Mouse (Mus musculus): ENCODE results near the gene Btaf1.

The Btaf1 gene

DNA sequence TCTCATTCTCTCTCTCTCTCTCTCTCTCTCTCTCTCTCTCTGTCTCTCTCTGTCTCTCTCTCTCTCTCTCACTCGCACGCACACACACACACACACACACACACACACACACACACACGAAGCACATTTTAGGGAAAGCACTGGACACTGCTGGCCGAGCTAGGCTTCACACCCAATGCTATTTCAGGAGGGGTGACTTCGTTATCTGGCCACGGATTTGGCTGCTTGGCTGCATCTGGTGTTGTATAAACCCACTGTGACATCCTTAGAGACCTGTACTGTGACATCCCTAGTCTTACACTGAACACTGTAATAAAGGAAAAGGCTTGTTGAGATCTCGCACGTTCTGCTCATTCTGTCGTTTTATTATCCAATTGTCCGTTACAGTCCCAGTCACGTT, 95.1 kb downstream of the Btaf1 start:
- no peak for DNase-seq (ENCODE audit: low spot score in 2 of 2)

- DNase-seq (ENCODE audit: low spot score in 2 of 2) = no peak
These were observed 96.3 kb downstream of the Btaf1 start for GRCm38 (mm10) chr19:37022146-37022545.

- DNase-seq (ENCODE audit: low spot score in 2 of 2) = no peak
These were observed 100.0 kb downstream of the Btaf1 start for GRCm38 (mm10) chr19:37025839-37026319.

DNA sequence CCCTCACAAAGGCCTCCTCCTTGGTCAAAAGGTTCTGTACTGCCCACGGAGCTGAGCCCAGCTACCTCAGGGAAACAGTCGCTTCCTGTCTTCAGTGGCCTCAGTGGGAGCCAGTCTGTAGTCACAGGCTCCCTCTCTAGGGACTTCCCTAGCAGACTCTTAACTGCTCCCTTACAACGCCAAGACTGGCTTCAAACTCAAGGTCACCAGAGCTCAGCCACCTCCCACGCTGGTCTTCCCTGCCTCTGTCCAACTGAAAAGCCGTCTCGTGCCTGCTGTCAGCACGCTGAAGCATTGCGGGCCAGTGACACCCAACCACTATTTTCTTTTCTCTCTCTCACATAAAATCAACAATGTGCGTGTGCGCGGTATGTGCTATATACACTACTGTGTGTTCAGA, 100.5 kb downstream of the Btaf1 start:
- no peak for DNase-seq (ENCODE audit: low spot score in 2 of 2)

DNA sequence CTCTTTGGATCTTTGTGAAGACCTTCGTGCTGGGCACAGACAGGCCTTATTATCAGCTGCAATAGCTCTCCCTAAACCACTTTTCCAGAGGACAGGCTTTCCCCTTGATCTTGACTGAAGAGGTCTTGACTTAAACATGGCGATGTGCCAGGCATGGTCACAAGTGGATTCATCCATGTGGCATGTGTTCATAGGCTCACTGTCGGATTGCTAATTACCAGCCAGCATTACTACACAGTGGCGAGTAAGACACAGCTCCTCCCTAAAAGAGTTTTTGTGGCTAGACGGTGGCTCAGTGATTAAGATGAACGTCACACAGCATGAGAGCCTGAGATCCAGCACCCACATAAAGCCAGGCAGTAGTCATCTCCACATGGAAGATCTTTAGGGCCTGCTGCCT, 103.9 kb downstream of the Btaf1 start:
- no peak for DNase-seq (ENCODE audit: low spot score in 2 of 2)

DNA sequence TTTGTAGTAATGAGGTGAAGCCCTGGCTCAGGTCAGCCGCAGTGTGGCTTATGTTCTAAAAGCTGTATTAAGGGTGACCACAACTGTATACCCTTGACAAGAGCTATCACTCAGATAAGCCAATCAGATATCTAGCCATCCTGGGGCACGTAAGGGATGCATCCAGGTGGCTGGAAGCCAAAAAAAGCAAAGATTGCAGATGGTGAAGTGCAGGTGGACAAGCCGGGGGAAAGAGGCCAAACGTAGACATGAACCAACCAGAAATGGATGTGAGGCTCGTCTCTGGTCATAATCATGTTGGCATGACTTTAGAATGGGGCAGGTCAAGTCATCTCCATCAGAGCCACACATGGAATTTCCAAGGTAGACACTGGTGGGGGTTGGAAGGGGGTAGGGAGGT, 105.6 kb downstream of the Btaf1 start:
- no peak for DNase-seq (ENCODE audit: low spot score in 2 of 2)

- DNase-seq (ENCODE audit: low spot score in 2 of 2) = no peak
These were observed 106.5 kb downstream of the Btaf1 start for GRCm38 (mm10) chr19:37032364-37032763.

DNA sequence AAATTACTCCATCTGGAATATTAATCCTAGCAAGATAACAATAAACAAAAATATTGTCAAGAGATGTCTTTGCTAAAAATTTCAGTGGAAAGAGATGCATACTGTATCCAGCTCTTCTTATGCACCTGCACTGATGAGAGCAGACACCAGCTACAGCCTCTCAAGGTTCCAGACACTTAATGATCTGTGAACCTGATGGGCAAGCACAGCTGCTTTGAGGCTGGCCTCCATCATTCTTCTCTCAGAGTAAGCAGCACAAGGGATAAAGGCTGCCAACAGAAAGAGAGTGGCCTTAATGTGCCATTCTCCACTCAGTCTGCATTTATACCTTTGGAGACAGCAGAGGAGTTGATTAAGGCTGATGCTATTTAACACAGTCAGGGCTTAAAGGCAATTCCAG, 115.0 kb downstream of the Btaf1 start:
- no peak for DNase-seq (ENCODE audit: low spot score in 2 of 2)

GRCm38 (mm10) chr19:37044431-37044830, 118.6 kb downstream of the Btaf1 start:
- no peak for DNase-seq (ENCODE audit: low spot score in 2 of 2)

- DNase-seq (ENCODE audit: low spot score in 2 of 2) = no peak
These were observed 122.6 kb downstream of the Btaf1 start for GRCm38 (mm10) chr19:37048507-37048906.

DNA sequence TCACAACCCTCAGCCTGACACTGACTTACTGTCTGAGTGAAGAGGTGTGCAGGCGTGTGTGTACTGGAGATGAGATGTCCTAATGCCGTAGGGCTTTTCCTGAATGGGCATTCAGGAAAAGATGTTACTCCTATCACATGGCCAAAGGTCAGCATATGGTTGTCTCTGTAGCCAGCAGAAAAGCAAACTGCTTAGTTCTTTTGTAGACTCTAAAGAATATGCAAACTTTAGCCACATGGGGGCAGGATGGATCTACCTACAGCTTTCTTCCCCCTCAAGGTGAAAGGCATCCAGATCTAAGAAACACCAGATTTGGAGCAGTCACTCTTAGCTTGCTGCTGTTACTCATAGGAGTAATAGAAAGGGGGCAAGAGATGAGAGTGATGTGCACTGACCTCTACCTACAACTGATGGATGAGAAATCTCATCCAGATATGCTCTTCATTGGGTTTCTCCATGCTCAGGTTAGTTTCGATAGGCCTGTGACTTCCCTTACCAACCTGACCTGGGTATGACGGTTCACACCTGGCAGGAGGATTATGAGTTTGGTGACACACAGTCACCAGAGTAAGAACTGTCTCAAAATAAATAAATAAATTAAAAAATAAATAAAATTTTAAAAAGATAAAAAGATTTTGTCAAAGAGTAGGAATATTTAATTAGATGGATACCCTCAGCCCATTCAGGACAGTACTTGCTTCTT, 124.9 kb downstream of the Btaf1 start:
- DNase-seq (ENCODE audit: low spot score in 2 of 2) = peak; percentile 22 to 53

DNA sequence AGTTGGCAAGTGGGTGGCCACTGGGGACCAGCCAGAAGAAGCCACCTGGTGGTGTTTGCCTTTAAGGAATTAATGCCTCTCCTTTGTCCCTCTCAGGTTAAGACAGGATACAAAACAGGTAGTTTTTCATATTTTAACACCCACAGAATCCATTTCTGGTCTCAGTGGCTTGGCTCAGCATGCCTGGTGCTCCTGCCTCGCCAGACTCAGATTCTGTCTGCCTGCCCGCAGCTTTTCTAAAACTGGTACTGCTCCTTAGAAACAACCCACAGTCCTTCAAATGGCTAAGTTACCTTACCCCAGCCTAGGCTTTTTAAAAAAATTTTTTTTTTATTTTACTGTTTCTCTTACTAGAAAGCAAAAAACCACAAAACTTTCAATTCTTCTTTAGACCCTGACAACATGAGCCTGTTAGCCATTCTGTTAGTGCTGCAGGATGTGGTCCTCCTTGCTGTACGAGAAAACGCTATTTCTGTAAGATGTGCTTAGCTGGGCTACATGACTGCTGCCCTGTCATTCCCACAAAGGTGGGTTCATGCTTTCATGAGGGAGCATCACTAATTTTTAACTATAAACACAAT, 130.2 kb downstream of the Btaf1 start:
- no peak for DNase-seq (ENCODE audit: low spot score in 2 of 2)

DNA sequence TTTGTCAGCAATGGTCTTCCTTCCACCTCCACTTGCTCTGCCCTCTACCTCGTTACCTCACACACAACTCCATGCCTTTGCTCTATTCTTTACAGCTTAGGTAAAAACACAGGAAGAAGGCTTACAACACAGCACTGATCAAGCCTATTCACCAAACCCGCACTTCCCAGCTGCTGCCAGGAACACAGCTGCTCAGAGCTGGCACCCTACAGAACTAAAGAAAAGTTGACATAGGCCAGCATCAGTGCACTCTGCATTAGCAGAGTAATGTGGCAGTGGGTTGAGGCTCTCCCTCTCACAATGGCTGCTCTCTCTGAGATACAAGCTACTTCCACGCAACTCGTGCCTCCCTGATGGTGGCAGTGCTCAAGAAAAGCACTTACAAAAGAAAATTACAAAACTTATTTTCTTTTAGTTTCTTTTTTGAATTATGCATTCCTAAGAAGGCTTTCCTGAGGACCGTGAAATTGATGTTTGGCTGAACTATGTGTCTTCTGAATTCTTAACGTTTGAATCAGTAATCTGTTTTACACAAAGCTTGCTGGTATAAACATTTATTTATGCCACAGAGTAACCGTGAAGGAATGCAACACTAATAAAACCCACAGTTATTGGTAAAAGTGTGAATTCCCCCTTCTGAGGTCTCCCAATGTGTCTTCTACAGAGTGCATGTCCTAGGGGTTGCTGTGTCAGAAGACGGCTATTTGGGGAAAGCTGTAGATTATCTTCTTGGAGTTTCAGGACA, 131.5 kb downstream of the Btaf1 start:
- DNase-seq (ENCODE audit: low spot score in 2 of 2) = no peak

GRCm38 (mm10) chr19:37059623-37060022, 133.7 kb downstream of the Btaf1 start:
- no peak for DNase-seq (ENCODE audit: low spot score in 2 of 2)

- DNase-seq (ENCODE audit: low spot score in 2 of 2) = no peak
These were observed 134.2 kb downstream of the Btaf1 start for GRCm38 (mm10) chr19:37060078-37060477.
